Mouse (Mus musculus) c-Kit-positive CD71-positive TER-119-negative erythroid progenitor cells, embryonic 14.5 days (primary cell): ENCODE measurements around the gene Gpd2.

Experiments
- DNase-seq: peaks from one replicate; pipeline ENCODE4 v3.0.0-alpha.2; 2013; ENCODE audit warnings: low read depth

Gpd2 gene

DNA sequence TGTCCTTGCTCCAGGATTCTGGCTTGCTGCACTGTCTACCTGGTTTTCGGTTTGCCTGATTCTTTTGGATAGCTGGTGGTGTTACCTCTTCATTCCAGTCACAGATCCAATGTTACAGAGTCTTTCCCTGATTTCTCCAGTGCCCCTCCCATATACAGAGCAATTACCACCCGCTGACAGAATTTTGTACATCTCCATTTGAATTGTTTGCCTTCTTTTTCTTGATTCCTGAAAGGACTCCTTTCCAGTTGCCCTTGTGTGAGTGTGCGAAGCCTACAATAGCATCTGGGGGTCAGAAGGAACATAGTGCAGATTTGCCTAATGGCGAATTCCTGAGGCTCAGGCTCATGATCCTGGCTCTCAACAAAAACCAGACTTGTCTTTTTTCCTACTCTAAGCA is 157.6 kb downstream of the Gpd2 start:
- DNase-seq, result no peak

DNA sequence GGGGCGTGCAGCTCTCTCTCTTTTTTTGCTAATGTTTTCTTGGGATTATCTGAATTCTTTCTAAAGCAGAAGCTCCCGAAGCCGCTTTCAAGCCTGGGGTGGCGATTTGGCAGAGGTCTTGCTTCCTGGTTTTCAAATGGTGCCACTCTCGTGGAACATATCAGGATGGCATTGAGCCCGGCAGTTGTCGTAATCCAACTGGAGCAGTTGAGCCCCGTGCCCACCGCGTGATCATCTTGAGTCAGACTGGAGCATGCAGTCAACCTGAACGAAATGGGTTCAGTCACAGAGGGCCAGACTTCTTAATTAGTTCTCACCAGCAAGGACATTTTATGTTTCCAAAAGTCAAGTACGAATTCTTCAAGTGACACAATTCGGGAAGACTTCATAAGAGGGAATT is 158.6 kb downstream of the Gpd2 start:
- DNase-seq, result no peak

DNA sequence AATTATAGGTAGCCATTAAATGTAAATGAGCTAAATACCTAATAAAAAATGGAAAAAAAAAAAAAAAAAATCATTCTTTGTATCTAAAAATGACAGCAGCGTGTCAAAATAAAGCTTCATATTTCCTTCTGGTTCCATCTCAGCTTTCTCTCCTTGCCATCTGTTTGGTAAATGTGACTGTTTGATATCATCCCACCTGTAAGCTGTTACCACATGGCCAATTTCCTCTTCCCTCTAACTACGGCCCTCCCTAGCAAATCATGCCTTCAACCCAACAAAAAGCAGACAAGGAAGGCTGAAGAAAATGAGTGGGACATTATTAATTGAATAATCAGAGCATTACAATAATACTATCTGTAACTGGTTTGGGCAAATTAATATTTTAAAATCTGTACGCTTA is 160.3 kb downstream of the Gpd2 start:
- DNase-seq, result no peak

GRCm38 (mm10) chr2:57407414-57408019 is 170.1 kb downstream of the Gpd2 start:
- no peak for DNase-seq

GRCm38 (mm10) chr2:57408413-57408812 is 171.0 kb downstream of the Gpd2 start:
- no peak for DNase-seq

- no peak for DNase-seq
Observed at GRCm38 (mm10) chr2:57411551-57411950, 174.1 kb downstream of the Gpd2 start.

DNA sequence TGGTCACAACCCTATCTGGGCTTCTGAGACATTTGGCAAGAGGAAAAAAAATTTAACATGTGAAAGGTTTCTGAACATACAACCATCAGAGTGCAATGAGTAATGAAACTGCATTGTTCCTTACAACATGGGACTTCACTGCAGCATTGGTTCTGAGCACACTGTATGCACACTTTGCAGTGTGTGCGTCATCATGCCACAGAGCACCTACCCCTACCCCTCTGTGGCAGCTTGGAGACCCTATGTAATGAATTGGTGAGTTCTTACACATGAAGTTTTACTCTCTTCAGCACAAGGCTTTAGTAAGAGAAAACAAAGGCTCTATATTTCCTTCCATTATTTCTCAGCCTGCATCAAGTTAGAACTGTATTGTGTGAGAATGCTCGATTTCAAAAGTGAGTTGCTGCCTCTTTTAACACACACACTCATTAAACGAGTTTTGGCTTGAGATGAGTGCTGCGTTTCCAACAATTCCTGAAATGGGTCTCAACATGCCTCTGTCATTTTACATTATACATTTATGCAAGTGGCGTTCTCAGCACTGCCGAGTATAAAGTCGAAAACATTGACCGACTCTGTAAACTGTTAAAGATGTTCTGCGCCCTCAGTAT is 177.2 kb downstream of the Gpd2 start:
- no peak for DNase-seq

DNA sequence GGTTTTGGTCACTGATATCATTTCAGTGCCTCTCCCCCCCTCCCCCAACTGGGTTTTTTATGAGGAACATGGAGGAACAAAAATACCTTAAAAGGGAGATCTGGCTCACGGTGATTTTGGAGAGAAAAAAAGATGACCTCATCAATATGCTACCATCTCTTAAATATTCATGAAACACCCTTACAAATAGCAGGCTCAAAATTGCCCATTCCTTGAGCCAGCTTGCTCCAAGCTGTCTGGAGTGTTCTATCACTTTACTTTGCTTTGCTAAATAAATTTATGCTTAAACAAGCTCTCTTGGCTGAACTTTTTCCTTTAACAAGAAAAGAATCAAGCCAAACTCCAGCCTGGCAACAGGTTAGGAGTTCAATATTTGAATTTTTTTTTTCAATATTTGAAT is 179.3 kb downstream of the Gpd2 start:
- no peak for DNase-seq
